16 mouse cellular contexts compared by ENCODE assay signal in the genomic region with DNA sequence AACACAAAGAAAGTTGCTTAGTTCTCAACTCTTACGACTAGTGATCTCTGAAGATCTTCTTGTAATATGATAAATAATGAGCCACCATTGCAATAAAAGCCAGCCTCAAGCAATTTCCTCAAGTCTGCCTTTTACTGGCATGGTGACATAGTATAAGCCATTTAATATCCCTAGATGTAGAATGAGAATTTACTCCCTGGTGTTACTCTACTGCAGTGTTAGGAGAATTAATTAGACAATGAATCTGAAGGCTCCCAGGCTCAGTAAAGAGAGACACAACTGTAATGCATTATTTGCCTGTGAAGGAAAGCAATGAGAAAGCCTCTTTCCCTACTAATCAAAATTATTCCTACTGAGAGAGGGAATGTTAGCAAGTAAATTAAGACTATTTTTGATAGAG.
"Had no signal": no experiment of that assay in that cellular context is flagged by ENCODE, and none has a peak within 500 bp of the region (broad histone marks: within the 10 kb centered on the region; RNA-seq: fewer than 3 reads in every experiment).

No protein-coding gene starts in this region.

- ATAC-seq: liver, postnatal 0 days; midbrain, embryonic 16.5 days had no signal

- H3K4me1 ChIP-seq: liver, embryonic 13.5 days; liver, embryonic 15.5 days; midbrain, embryonic 10.5 days; midbrain, embryonic 12.5 days; stomach, embryonic 15.5 days had no signal

- H3K9ac ChIP-seq: liver, embryonic 13.5 days; liver, embryonic 15.5 days; liver, postnatal 0 days; lung, embryonic 14.5 days; midbrain, embryonic 12.5 days; stomach, embryonic 15.5 days had no signal

- DNase-seq: liver, embryonic 13.5 days; liver, postnatal 0 days; lung, embryonic 14.5 days; lung, postnatal 10 days; lung, postnatal 4 days; midbrain, embryonic 14.5 days; right cerebral cortex, postnatal 14 days; thymus, adult 2 months; thymus, postnatal 36 days had no signal

- H3K4me3 ChIP-seq: liver, embryonic 13.5 days; liver, embryonic 15.5 days; midbrain, embryonic 10.5 days; midbrain, embryonic 12.5 days; myocyte; stomach, embryonic 15.5 days had no signal

- H3K36me3 ChIP-seq: liver, embryonic 13.5 days; liver, embryonic 15.5 days; midbrain, embryonic 10.5 days; midbrain, embryonic 12.5 days; stomach, embryonic 15.5 days had no signal

- H3K4me2 ChIP-seq: liver, embryonic 13.5 days; liver, embryonic 15.5 days; lung, embryonic 14.5 days; midbrain, embryonic 12.5 days; stomach, embryonic 15.5 days had no signal

- H3K27ac ChIP-seq: liver, embryonic 13.5 days; liver, embryonic 15.5 days; midbrain, embryonic 10.5 days; midbrain, embryonic 12.5 days; stomach, embryonic 15.5 days; stomach, postnatal 0 days had no signal

- H3K27me3 ChIP-seq: liver, embryonic 13.5 days; liver, embryonic 15.5 days; midbrain, embryonic 12.5 days; stomach, embryonic 15.5 days had no signal

- H3K9me3 ChIP-seq: liver, embryonic 13.5 days; liver, embryonic 15.5 days; midbrain, embryonic 10.5 days; midbrain, embryonic 12.5 days; stomach, embryonic 15.5 days had no signal
